Mouse (Mus musculus): Measurements from ENCODE around the gene Glp2r. TPM values are rescaled to one million over a fixed set of nuclear protein-coding genes. Genes with fewer than 3 reads are reported as not detected.

Gene Glp2r
- total RNA-seq, 2 experiments from 2014 or later = 0.43 to 0.54 TPM

GRCm38 (mm10) chr11:67731056-67731455, 39.9 kb downstream of the Glp2r start:
- DNase-seq (ENCODE audit: low spot score in 2 of 2) = no peak

GRCm38 (mm10) chr11:67728726-67729125, 42.2 kb downstream of the Glp2r start:
- DNase-seq (ENCODE audit: low spot score in 2 of 2) = no peak

- DNase-seq (ENCODE audit: low spot score in 2 of 2) = no peak
These were observed 43.9 kb downstream of the Glp2r start for GRCm38 (mm10) chr11:67727095-67727494.

DNA sequence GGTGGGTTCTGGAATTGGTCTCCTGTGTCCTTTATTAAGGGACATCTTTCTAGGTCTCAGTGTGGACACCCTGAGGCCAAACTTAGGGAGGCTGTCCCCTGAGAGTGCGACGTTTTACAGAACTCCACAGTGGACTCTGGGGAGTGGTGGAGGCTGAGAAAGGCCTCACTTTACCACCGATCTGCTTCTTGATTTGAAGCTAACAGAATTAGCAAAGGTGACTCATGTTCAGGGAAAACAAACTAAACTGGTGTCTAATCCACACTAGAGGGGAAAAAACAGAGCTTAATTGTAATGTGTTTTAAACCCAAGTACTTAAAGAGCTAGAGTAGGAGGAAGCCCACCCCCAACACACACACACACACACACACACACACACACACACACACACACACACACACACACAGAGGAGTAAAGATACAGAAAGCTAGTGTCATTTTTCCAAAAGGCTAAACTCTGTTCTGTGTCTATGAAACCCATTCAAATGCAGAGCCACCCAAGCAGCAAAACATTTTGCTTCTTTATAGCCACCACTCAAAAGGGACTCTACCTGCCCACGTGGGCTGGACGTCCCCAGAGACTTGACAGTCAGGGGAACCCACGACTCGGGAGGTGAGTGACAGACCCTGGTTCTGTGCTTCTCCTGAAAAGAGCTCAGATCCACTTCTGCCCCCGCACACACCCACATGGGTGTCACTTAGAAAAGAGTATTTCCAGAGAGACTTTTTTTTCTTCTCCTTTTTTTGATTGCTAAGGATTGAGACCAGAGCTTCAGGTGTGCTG, 47.5 kb downstream of the Glp2r start:
- DNase-seq (ENCODE audit: low spot score in 2 of 2) = no peak

- DNase-seq (ENCODE audit: low spot score in 2 of 2) = no peak
These were observed 48.4 kb downstream of the Glp2r start for GRCm38 (mm10) chr11:67722399-67723156.

GRCm38 (mm10) chr11:67721485-67721884, 49.5 kb downstream of the Glp2r start:
- no peak for DNase-seq (ENCODE audit: low spot score in 2 of 2)

GRCm38 (mm10) chr11:67715382-67715781, 55.6 kb downstream of the Glp2r start:
- DNase-seq (ENCODE audit: low spot score in 2 of 2) = no peak

DNA sequence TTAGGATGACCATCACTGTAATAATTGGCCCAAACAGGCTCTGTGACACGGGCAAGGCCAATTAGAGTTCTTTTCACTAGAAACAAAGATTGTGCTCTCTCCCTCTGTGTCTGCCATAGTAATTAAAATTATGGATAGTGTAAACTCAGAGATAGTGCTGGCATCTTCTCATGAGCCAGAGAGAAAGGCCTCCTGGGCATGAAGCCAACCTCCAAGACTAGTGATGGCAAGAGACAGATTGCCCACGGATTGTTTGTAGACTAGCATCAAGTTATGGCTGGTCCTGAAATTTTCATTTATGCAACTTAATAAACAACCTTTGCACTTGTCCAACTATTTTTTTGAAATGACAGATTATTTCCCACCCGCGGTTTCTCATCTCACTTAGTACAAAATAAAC, 58.0 kb downstream of the Glp2r start:
- DNase-seq (ENCODE audit: low spot score in 2 of 2) = no peak

DNA sequence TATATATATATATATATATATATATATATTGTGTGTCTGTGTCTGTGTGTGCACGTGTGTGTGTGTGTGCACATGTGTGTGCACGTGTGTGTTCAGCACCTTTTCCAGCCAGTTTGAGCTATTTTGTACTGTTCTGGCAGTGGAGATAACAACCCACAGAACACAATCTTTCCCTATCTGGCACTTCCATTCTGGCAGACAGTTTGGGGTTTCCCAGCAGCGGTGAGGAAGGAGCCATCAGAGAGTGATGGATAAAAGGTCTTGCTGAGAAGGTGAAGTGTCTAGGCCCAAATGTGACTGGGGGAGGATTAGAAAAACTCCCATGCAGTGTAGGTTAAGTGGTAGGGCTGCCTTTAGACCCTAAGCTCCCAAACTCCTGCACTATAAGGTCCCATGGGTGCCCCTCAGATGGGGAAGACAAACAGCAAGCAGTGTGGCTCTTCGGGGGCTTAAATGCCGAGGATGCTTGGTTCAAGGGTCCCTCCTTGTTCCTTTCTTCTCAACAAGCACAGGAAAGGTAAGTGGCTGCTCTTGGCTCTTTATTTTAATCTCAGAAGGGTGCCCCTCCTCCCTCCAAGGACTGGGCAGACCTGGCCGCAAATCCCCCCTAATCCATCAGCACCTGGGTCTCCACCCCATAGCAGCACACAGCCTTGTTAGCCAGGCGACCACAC, 76.1 kb downstream of the Glp2r start, which contains the start of gene Rcvrn:
Gene Rcvrn (plus strand): TSS at position 624 of the 674 bp plus-strand sequence.
- DNase-seq (ENCODE audit: low spot score in 2 of 2) = no peak

GRCm38 (mm10) chr11:67686109-67686508, 84.8 kb downstream of the Glp2r start:
- no peak for DNase-seq (ENCODE audit: low spot score in 2 of 2)

DNA sequence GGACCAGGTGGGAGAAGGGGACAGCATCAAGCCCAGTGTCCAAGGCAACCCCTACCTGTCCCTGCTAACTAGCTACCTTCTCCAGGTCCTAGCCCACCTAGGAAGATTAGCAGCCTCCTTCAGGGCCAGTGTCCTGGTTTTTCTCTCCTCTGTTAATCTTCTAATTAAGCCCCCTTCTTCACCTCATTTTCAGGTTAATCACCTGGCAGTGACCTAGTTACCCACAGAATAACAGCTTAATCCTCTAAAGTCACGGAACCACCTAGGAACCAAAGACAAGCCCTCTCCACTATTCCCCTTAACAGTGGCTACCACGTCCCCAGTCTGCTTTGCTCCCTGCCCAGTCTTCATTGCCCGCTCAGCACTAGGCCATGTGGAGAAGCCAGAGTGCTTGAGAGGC, 89.1 kb downstream of the Glp2r start:
- DNase-seq (ENCODE audit: low spot score in 2 of 2) = no peak

- DNase-seq (ENCODE audit: low spot score in 2 of 2) = no peak
These were observed 91.0 kb downstream of the Glp2r start for GRCm38 (mm10) chr11:67679930-67680329.

GRCm38 (mm10) chr11:67679300-67679699, 91.7 kb downstream of the Glp2r start:
- DNase-seq (ENCODE audit: low spot score in 2 of 2) = no peak

- peak; percentile 67 to 71 for DNase-seq (ENCODE audit: low spot score in 2 of 2)
These were observed 95.1 kb downstream of the Glp2r start for GRCm38 (mm10) chr11:67675562-67676540.

GRCm38 (mm10) chr11:67672140-67672539, 98.8 kb downstream of the Glp2r start:
- no peak for DNase-seq (ENCODE audit: low spot score in 2 of 2)

GRCm38 (mm10) chr11:67670031-67670430, 100.9 kb downstream of the Glp2r start:
- no peak for DNase-seq (ENCODE audit: low spot score in 2 of 2)

DNA sequence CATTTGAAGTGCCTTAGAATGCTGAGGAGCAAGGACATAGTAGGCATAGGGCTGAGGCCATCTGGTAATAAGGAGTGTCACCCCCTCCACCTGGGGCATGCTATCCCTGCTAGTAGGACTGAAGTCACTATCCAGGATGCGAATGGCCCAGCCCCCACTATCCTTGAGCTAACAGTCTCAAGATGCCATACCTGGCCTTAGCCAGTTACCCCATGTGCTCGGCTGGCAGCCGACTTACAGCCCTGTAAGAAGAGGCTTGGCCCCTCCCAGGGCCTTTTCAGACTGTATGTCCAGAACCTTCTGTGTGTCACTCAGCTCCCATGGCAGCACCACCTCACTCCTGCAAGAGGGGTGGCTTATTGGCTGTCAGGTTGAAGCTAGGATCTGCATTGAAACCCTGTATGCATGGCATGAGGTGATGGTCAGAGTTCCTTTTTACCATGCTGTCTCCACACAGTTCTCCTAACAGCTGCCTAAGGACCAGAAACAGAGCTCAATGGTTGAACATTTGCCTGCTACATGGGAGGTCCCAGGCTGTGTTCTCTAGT, 102.4 kb downstream of the Glp2r start:
- no peak for DNase-seq (ENCODE audit: low spot score in 2 of 2)

DNA sequence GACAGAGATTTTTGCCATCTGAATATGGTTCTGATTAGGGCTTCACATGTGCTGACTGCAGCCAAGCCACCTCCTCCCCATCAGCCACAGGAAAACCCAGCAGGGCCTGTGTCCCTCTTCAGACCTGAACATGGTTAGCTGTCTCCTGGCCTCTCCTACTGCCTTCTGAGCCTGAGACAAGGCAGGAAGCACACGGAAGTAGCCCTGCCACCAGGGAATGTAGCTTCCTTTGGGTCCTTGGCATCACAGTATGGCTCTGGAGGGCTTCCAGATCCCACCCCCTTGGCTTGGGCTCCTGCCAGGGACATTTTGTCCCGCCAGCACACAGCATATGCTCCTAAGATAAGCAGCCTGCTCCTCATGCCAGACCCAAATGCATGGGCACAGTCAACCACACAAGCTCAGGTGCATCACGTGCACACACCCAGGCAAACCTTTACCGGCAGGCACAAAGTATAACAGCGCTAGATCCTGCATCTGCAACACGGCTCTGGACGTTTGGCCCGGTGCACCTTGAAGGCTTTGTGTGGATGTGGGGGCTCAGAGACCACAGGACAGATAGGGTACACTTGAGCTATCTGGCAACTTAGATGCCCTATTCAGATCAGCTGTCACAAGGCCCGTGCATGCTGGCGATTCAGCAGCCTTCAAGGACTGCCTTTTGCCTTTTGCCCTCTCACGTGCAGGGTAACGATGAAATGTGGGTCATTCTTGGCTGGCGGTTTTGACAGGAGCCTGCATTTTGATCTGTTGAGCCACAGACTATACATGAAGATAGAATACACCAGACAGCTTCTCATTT, 103.2 kb downstream of the Glp2r start:
- DNase-seq (ENCODE audit: low spot score in 2 of 2) = peak; percentile 78 to 80

- DNase-seq (ENCODE audit: low spot score in 2 of 2) = no peak
These were observed 104.8 kb downstream of the Glp2r start for GRCm38 (mm10) chr11:67666129-67666528.

- DNase-seq (ENCODE audit: low spot score in 2 of 2) = no peak
These were observed 106.0 kb downstream of the Glp2r start for GRCm38 (mm10) chr11:67664918-67665317.
